Mouse (Mus musculus): Measurements from ENCODE around the gene Adgrg3. TPM values are rescaled to one million over a fixed set of nuclear protein-coding genes. Genes with fewer than 3 reads are reported as not detected.

Gene Adgrg3
- total and polyA plus RNA-seq, 3 experiments: not detected

GRCm38 (mm10) chr8:95067582-95067981 is 50.1 kb downstream of the Adgrg3 start:
- Histone ChIP-seq H3K79me2 (replicated peaks; ENCODE audit: control insufficient read depth, extremely low read depth, insufficient read depth, poor library complexity, severe bottlenecking) (no peaks in the 10 kb centered on the region), H3K9ac (ENCODE audit: insufficient read depth, low read depth) (no peak overlapping the region), H3K27ac (ENCODE audit: insufficient read depth, low read depth) (no peak overlapping the region), H3K27me3 (replicated peaks) (peaks cover 68% of the 10 kb centered on the region), H3K4me3 (replicated peaks in 1 of 3; ENCODE audit: low read depth in 2 of 3, low read length in 2 of 3, poor library complexity in 1 of 3) (no peak overlapping the region), H3K36me3 (replicated peaks in 1 of 2; ENCODE audit: control insufficient read depth in 1 of 2, insufficient read depth in 1 of 2, low read length in 1 of 2) (no peaks in the 10 kb centered on the region), H3K4me1 (ENCODE audit: control insufficient read depth in 1 of 2, insufficient read depth in 2 of 2) (peaks cover 0 to 10% of the 10 kb centered on the region in 2 experiments; a peak in 2 of 4 replicates), H3K4me2 (ENCODE audit: insufficient read depth, low read depth, poor library complexity, severe bottlenecking) (peak overlapping the region; percentile 60; the same call in 1 of the 2 replicates), H3K9me3 (replicated peaks; ENCODE audit: low read length) (no peaks in the 10 kb centered on the region)
- DNase-seq (ENCODE audit: extremely low read depth): peak; percentile 66
- in situ Hi-C loops (cut with MboI; ENCODE audit: low pct_ligation_motif_present, low pct_unique_long_range_greater_than_20kb, low sequenced_read_pairs): no loop called here
- no peak for TF ChIP-seq MEF2A (IDR thresholded peaks at IDR 0.05; ENCODE audit: borderline replicate concordance, low read depth, low read length)
- no peak for TF ChIP-seq MAZ (IDR thresholded peaks at IDR 0.05; ENCODE audit: low read depth, low read length)
- no peak for TF ChIP-seq SIN3A (IDR thresholded peaks at IDR 0.05; ENCODE audit: low read length)
- no peak for TF ChIP-seq UBTF (IDR thresholded peaks at IDR 0.05; ENCODE audit: low read depth, low read length)
- peak; percentile 65 to 74; a peak in 3 of 4 replicates for TF ChIP-seq CTCF (conservative IDR thresholded peaks at IDR 0.05 in 1 of 2, IDR thresholded peaks at IDR 0.05 in 1 of 2; ENCODE audit: low read depth in 2 of 2, low read length in 2 of 2)
- TF ChIP-seq RCOR1 (conservative IDR thresholded peaks at IDR 0.05; ENCODE audit: low read depth, low read length): no peak
- TF ChIP-seq MAX (IDR thresholded peaks at IDR 0.05; ENCODE audit: low read length): no peak
- peak; percentile 15 for TF ChIP-seq RAD21 (IDR thresholded peaks at IDR 0.05; ENCODE audit: low read depth, low read length)
- peak; percentile 55; the same call in 1 of the 2 replicates for TF ChIP-seq SMC3 (IDR thresholded peaks at IDR 0.05; ENCODE audit: low read depth, low read length)
- TF ChIP-seq USF1 (IDR thresholded peaks at IDR 0.05; ENCODE audit: low read depth, low read length): no peak
- TF ChIP-seq POLR2AphosphoS2 (IDR thresholded peaks at IDR 0.05; ENCODE audit: low read depth, low read length): no peak
- no peak for TF ChIP-seq PAX5 (IDR thresholded peaks at IDR 0.05; ENCODE audit: low read length)
- dilution Hi-C loops (cut with MboI; ENCODE audit: extremely low pct_ligation_motif_present, extremely low pct_unique_long_range_greater_than_20kb, low sequenced_read_pairs): no loop called here

DNA sequence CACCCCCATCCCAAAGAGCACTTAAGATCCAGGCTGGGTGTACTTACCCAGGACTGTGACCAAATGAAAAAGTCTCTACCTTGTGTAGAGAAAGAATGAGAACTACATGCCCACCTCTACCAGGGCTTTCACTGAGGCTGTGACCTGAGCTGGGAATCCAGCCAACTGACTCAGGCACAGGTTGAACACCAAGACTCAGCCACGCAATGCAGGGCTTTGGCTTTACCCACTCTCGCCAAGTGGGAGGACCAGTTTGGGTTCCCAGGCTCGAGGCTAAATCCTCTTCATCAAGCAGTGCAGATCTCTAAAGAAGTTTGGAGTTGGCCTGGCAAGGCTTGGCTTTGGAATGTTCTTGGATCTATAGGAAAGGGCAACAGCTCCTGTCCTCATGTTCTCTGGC is 58.0 kb downstream of the Adgrg3 start:
- no peaks in the 10 kb centered on the region for H3K9me3 ChIP-seq (replicated peaks; ENCODE audit: low read length)
- no peak overlapping the region for H3K4me3 ChIP-seq (replicated peaks in 1 of 3; ENCODE audit: low read depth in 2 of 3, low read length in 2 of 3, poor library complexity in 1 of 3)
- no peaks in the 10 kb centered on the region for H3K79me2 ChIP-seq (replicated peaks; ENCODE audit: control insufficient read depth, extremely low read depth, insufficient read depth, poor library complexity, severe bottlenecking)
- H3K27ac ChIP-seq (ENCODE audit: insufficient read depth, low read depth): no peak overlapping the region
- no peak overlapping the region for H3K9ac ChIP-seq (ENCODE audit: insufficient read depth, low read depth)
- 0 out of 4 replicates have a peak, but pooled peaks cover 0 to 6% of the 10 kb centered on the region in 2 experiments for H3K4me1 ChIP-seq (ENCODE audit: control insufficient read depth in 1 of 2, insufficient read depth in 2 of 2)
- no peaks in the 10 kb centered on the region for H3K36me3 ChIP-seq (replicated peaks in 1 of 2; ENCODE audit: control insufficient read depth in 1 of 2, insufficient read depth in 1 of 2, low read length in 1 of 2)
- no peak for DNase-seq (ENCODE audit: extremely low read depth)
- no peak overlapping the region for H3K4me2 ChIP-seq (ENCODE audit: insufficient read depth, low read depth, poor library complexity, severe bottlenecking)
- H3K27me3 ChIP-seq (replicated peaks): peaks cover 76% of the 10 kb centered on the region
- TF ChIP-seq MAZ (IDR thresholded peaks at IDR 0.05; ENCODE audit: low read depth, low read length) (no peak), NRF1 (IDR thresholded peaks at IDR 0.05; ENCODE audit: low read depth, low read length) (no peak), RCOR1 (conservative IDR thresholded peaks at IDR 0.05; ENCODE audit: low read depth, low read length) (no peak), ELF1 (IDR thresholded peaks at IDR 0.05; ENCODE audit: low read depth, low read length) (no peak), JUN (IDR thresholded peaks at IDR 0.05; ENCODE audit: insufficient read depth, low read depth, low read length) (no peak), USF1 (IDR thresholded peaks at IDR 0.05; ENCODE audit: low read depth, low read length) (no peak), ZC3H11A (IDR thresholded peaks at IDR 0.05; ENCODE audit: low read depth, low read length) (no peak), GABPA (IDR thresholded peaks at IDR 0.05; ENCODE audit: insufficient replicate concordance, low read depth, low read length) (no peak), MEF2A (IDR thresholded peaks at IDR 0.05; ENCODE audit: borderline replicate concordance, low read depth, low read length) (no peak), IRF4 (IDR thresholded peaks at IDR 0.05; ENCODE audit: low read depth, low read length) (no peak), MYC (IDR thresholded peaks at IDR 0.05; ENCODE audit: low read depth, low read length) (no peak)
- dilution Hi-C loops (cut with MboI; ENCODE audit: extremely low pct_ligation_motif_present, extremely low pct_unique_long_range_greater_than_20kb, low sequenced_read_pairs) (no loop called here), in situ Hi-C loops (cut with MboI; ENCODE audit: low pct_ligation_motif_present, low pct_unique_long_range_greater_than_20kb, low sequenced_read_pairs) (loop anchor here (10.0 to 25.0 kb wide), 2 partner anchors 131 to 137 kb away; partner anchors contain the start of gene Kifc3)
